Mouse (Mus musculus) myocyte (in vitro differentiated cells): ENCODE results near the gene Zic1. TPM values are rescaled to one million over a fixed set of nuclear protein-coding genes. Genes with fewer than 3 reads are reported as not detected.

Experiments used
- H3K27me3 ChIP-seq: one replicate; pipeline ENCODE4 v1.6.1; 2011; ENCODE audit not compliant: control insufficient read depth, insufficient read depth, insufficient read length
- H3K36me3 ChIP-seq: one replicate; pipeline ENCODE4 v1.6.1; 2011; ENCODE audit not compliant: control insufficient read depth, insufficient read depth
- H3K4me2 ChIP-seq: one replicate; pipeline ENCODE4 v1.6.1; 2011; ENCODE audit warnings: low read depth, control low read depth
- H3K4me3 ChIP-seq: one replicate; pipeline ENCODE4 v1.5.1; 2011; ENCODE audit warnings: mild to moderate bottlenecking, control low read depth, moderate library complexity
- H3K79me2 ChIP-seq: one replicate; pipeline ENCODE4 v1.6.1; 2011; ENCODE audit not compliant: control insufficient read depth, insufficient read depth
- H3ac ChIP-seq: one replicate; pipeline ENCODE4 v1.6.1; 2011; ENCODE audit not compliant: control insufficient read depth, insufficient read length
- CEBPB ChIP-seq: IDR thresholded peaks from 2 replicates; pipeline ENCODE4 v1.6.1; 2011; ENCODE audit warnings: mild to moderate bottlenecking, moderate library complexity; ENCODE audit not compliant: poor library complexity, insufficient read depth, severe bottlenecking
- E2F4 ChIP-seq: IDR thresholded peaks from one replicate; pipeline ENCODE4 v1.6.1; 2011; ENCODE audit warnings: mild to moderate bottlenecking, control low read depth, moderate library complexity; ENCODE audit not compliant: insufficient read depth
- MAX ChIP-seq: IDR thresholded peaks from one replicate; pipeline ENCODE4 v1.6.1; 2011; ENCODE audit warnings: low read depth, mild to moderate bottlenecking, control low read depth
- MYOD1 ChIP-seq, 3 experiments: IDR thresholded peaks; one replicate each; pipeline ENCODE4 v1.6.1; 2011; ENCODE audit warnings: control low read depth in 2 of 3, low read depth in 2 of 3, mild to moderate bottlenecking in 2 of 3, moderate library complexity in 1 of 3; ENCODE audit not compliant: insufficient read length in 2 of 3, control insufficient read depth in 1 of 3
- MYOG ChIP-seq, 3 experiments: IDR thresholded peaks; one replicate each; pipeline ENCODE4 v1.6.1; 2011; ENCODE audit warnings: control low read depth in 2 of 3, low read depth in 2 of 3, mild to moderate bottlenecking in 2 of 3; ENCODE audit not compliant: insufficient read length in 2 of 3, control insufficient read depth in 1 of 3, insufficient read depth in 1 of 3
- POLR2A ChIP-seq: IDR thresholded peaks from one replicate; pipeline ENCODE4 v1.6.1; 2011; ENCODE audit warnings: low read depth, mild to moderate bottlenecking, control low read depth, moderate library complexity; ENCODE audit not compliant: insufficient read length
- POLR2AphosphoS2 ChIP-seq: IDR thresholded peaks from one replicate; pipeline ENCODE4 v1.6.1; 2011; ENCODE audit warnings: low read depth, control low read depth; ENCODE audit not compliant: insufficient read length
- REST ChIP-seq: IDR thresholded peaks from one replicate; pipeline ENCODE4 v1.6.1; 2011; ENCODE audit warnings: mild to moderate bottlenecking, control low read depth, moderate library complexity; ENCODE audit not compliant: insufficient read depth, insufficient read length
- SRF ChIP-seq: IDR thresholded peaks from one replicate; pipeline ENCODE4 v1.6.1; 2011; ENCODE audit warnings: low read depth; ENCODE audit not compliant: control insufficient read depth, insufficient read length
- TCF12 ChIP-seq: IDR thresholded peaks from one replicate; pipeline ENCODE4 v1.6.1; 2011; ENCODE audit warnings: mild to moderate bottlenecking, control low read depth; ENCODE audit not compliant: poor library complexity, insufficient read depth, severe bottlenecking
- TCF3 ChIP-seq: IDR thresholded peaks from one replicate; pipeline ENCODE4 v1.6.1; 2011; ENCODE audit warnings: low read depth, control low read depth; ENCODE audit not compliant: insufficient read length
- USF1 ChIP-seq: IDR thresholded peaks from one replicate; pipeline ENCODE4 v1.6.1; 2011; ENCODE audit warnings: low read depth, mild to moderate bottlenecking, control low read depth, moderate library complexity
- polyA plus RNA-seq: library from polyadenylated mRNA; unstranded; fragments of >200 nt; fragmentation: generic; extraction: Trizol; gene quantifications from one replicate; pipeline ENCODE4 v1.2.1, GENCODE M21; 2012; ENCODE audit warnings: missing spikeins

Gene Zic1
- polyA plus RNA-seq, 1 experiment: 5.4 TPM

DNA sequence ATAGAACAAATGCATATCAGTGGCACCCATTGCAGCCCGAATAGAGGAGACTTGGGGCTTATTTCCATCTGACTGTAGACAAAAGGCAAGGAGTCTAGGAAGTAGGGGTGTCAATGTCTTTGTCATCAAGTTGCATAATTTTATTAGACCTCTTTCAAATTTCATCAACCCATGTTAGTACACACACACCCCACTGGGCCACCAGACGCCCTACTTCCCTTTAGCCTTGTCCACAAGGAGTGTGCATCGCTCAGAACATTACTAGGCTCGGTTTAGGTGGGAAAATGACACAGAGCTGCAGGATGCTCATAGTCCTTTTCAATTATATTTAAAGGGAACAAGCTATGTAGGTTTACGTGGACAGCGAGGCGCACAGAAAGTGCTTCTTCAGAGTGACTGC, 34.4 kb upstream of the Zic1 start:
- H3K4me3 ChIP-seq: no peak overlapping the region
- TF ChIP-seq CEBPB (no peak), POLR2A (no peak), POLR2AphosphoS2 (no peak), MYOD1 (IDR thresholded peaks at IDR 0.05; ENCODE audit: control insufficient read depth in 1 of 3, insufficient read length in 2 of 3, low read depth in 2 of 3) (no peak), USF1 (no peak), REST (no peak), E2F4 (no peak), TCF3 (no peak), TCF12 (no peak), SRF (no peak), MYOG (IDR thresholded peaks at IDR 0.05; ENCODE audit: control insufficient read depth in 1 of 3, insufficient read depth in 1 of 3, insufficient read length in 2 of 3, low read depth in 2 of 3) (no peak), MAX (no peak)
- H3K4me2 ChIP-seq: no peak overlapping the region
- no peaks in the 10 kb centered on the region for H3K36me3 ChIP-seq
- H3K27me3 ChIP-seq: no peaks in the 10 kb centered on the region
- no peaks in the 10 kb centered on the region for H3K79me2 ChIP-seq
- H3ac ChIP-seq: no peak overlapping the region

DNA sequence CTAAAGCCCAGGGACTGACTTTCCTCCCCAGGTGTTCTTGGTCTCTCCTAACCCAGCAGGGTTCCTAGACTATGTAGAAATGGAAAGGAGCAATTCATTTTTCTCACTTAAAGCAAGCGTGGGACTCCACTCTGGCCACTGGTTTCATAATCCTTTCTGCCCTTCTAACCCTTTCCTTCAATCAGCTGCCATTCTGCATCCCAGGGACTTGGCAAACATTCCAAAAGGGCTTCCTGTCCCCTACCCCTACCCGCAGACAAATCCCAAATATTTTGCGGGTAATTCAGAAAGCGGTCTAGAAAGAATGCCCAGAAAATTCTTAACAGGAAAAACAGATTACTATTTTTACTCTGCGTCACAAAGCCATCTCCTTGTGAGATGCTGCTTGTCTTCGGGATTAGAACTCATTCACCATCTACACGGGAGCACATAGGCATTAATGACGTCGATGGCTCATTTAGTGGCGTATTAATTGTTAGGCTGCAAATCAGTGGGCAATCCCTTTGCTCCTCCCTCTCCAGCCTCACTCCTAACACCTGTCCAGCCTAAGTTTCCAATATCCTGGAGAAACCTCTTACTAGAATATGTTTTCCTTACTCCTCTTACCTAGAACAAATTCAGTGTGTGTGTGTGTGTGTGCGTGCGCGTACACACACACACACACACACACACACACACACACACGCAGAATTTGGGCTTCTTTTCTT, 29.6 kb upstream of the Zic1 start:
- Histone ChIP-seq H3K4me3 (no peak overlapping the region), H3K4me2 (no peak overlapping the region), H3K27me3 (peaks cover 7% of the 10 kb centered on the region), H3K79me2 (no peaks in the 10 kb centered on the region), H3ac (no peak overlapping the region), H3K36me3 (no peaks in the 10 kb centered on the region)
- TF ChIP-seq MYOG (IDR thresholded peaks at IDR 0.05; ENCODE audit: control insufficient read depth in 1 of 3, insufficient read depth in 1 of 3, insufficient read length in 2 of 3, low read depth in 2 of 3): no peak
- TF ChIP-seq CEBPB: no peak
- no peak for TF ChIP-seq POLR2AphosphoS2
- TF ChIP-seq MYOD1 (IDR thresholded peaks at IDR 0.05; ENCODE audit: control insufficient read depth in 1 of 3, insufficient read length in 2 of 3, low read depth in 2 of 3): no peak
- TF ChIP-seq E2F4: no peak
- TF ChIP-seq SRF: no peak
- no peak for TF ChIP-seq USF1
- TF ChIP-seq REST: no peak
- TF ChIP-seq TCF3: no peak
- TF ChIP-seq POLR2A: no peak
- no peak for TF ChIP-seq TCF12
- no peak for TF ChIP-seq MAX

DNA sequence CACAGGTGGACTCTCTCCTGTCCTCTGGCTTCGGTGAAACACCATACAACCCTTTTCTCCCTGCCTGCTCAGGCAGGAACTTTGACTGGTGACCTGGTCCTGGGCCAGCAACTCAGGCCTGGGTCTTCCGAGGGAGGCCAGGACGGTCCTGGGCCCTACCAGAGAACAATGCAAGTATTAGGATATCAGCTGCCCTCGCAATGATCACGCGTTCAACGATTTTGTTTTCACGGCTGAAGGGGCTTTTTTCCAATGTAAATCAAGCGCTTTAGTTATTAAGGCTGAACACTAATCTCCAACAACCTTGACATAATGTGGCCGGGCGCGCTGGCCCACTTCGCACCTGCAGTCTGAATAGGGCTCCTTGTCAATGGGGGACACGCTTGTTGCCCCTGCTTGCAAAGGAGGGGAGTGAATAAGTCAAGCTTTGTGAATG, 28.6 kb upstream of the Zic1 start:
- no peak overlapping the region for H3K4me2 ChIP-seq
- no peak overlapping the region for H3ac ChIP-seq
- no peaks in the 10 kb centered on the region for H3K79me2 ChIP-seq
- TF ChIP-seq POLR2AphosphoS2 (no peak), MYOD1 (IDR thresholded peaks at IDR 0.05; ENCODE audit: control insufficient read depth in 1 of 3, insufficient read length in 2 of 3, low read depth in 2 of 3) (no peak), SRF (no peak), E2F4 (no peak), CEBPB (no peak), MAX (no peak), REST (no peak), MYOG (IDR thresholded peaks at IDR 0.05; ENCODE audit: control insufficient read depth in 1 of 3, insufficient read depth in 1 of 3, insufficient read length in 2 of 3, low read depth in 2 of 3) (no peak), POLR2A (no peak), USF1 (no peak), TCF3 (no peak), TCF12 (no peak)
- no peaks in the 10 kb centered on the region for H3K36me3 ChIP-seq
- peaks cover 7% of the 10 kb centered on the region for H3K27me3 ChIP-seq
- H3K4me3 ChIP-seq: no peak overlapping the region

- Histone ChIP-seq H3K4me2 (no peak overlapping the region), H3ac (no peak overlapping the region), H3K27me3 (peaks cover 7% of the 10 kb centered on the region), H3K79me2 (no peaks in the 10 kb centered on the region), H3K36me3 (no peaks in the 10 kb centered on the region), H3K4me3 (no peak overlapping the region)
- TF ChIP-seq E2F4 (no peak), TCF3 (no peak)
Observed at GRCm38 (mm10) chr9:91393376-91394068, 27.9 kb upstream of the Zic1 start.

DNA sequence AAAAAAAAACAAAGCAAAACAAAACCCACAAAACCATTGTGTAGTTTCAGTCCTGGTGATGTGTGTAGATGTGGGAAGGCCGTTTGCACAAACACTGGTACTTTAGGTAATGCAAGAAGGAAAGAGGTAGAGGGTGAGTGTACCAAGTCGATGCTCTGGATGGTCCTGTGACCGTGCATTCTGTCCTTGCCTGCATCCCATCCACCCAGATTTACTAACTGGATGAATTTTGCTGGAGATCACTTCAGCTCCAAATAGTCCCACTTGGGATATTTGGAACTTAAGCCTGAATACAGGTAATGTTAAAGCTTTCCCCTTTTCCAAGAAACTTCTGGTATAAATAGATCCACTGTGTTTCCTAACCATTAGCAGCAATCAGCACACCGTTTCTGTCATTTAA, 22.6 kb upstream of the Zic1 start:
- Histone ChIP-seq H3K4me2 (no peak overlapping the region), H3K27me3 (no peaks in the 10 kb centered on the region), H3K36me3 (no peaks in the 10 kb centered on the region), H3K4me3 (no peak overlapping the region), H3K79me2 (no peaks in the 10 kb centered on the region), H3ac (no peak overlapping the region)
- TF ChIP-seq TCF3 (no peak), TCF12 (no peak), POLR2A (no peak), REST (no peak), E2F4 (no peak), MYOG (IDR thresholded peaks at IDR 0.05; ENCODE audit: control insufficient read depth in 1 of 3, insufficient read depth in 1 of 3, insufficient read length in 2 of 3, low read depth in 2 of 3) (no peak), POLR2AphosphoS2 (no peak), MYOD1 (IDR thresholded peaks at IDR 0.05; ENCODE audit: control insufficient read depth in 1 of 3, insufficient read length in 2 of 3, low read depth in 2 of 3) (no peak), MAX (no peak), SRF (no peak), USF1 (no peak), CEBPB (no peak)
